Mouse (Mus musculus): ENCODE results near the gene Zfp987. TPM values are rescaled to one million over a fixed set of nuclear protein-coding genes. Genes with fewer than 3 reads are reported as not detected.
A peak's percentile ranks its signal among the peaks of the same experiment; 100 is the strongest.
"Not testable (repeated sequence)": the region's sequence is repeated elsewhere in the genome, so short reads cannot be mapped to it uniquely, and the experiment has no call there.

The Zfp987 gene
- not detected in 2 replicates for polyA plus RNA-seq (2012; ENCODE audit: insufficient read depth, insufficient read length, missing spikeins)

DNA sequence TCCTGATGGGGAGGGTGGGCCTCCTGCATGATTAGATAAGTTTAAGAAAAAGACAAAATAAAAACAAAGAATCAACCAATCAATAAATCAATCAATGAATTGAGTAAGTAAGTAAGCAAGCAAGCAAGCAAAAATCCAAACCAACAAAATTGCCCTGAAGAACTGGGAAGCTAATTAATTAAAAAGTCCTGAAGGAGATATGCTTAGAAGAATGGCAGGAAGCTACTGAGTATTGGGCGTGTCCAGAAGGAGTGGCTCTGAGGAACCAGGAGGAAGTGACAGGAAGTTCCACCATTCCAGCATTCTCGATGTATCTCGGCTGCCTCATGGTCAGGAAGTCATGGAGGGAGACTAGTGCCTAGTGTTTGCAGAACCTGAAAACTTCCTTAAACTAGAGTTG is at the start of gene Zfp987:
Gene Zfp987 (plus strand): TSS at position 301 of the 400 bp plus-strand sequence.
- H3K4me1 ChIP-seq (ENCODE audit: control insufficient read depth, insufficient read depth, insufficient read length, low read length); H3K27ac ChIP-seq (replicated peaks; ENCODE audit: low read depth, low read length): not testable (repeated sequence)

DNA sequence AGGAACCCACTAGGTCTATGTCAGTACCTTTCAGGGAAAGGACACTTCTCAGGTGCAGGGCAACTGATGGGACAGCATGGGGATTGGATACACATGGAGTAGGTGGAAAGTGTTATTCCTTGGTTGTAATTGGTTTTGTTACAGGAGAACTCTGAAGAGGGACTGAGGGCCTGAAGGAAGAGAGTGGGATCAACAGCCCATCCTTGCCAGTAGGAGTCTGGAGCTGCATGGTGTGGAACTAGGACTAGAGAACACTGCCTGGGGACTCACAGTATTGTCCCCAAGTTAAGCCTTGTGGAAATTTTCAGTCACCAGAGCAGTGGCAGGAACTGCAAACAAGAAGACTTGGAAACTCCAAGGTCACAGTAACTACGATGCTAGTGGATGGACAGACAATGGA is 44.6 kb upstream of the Zfp987 start:
- not testable (repeated sequence) for H3K4me1 ChIP-seq (ENCODE audit: control insufficient read depth, insufficient read depth, insufficient read length, low read length); H3K4me3 ChIP-seq (ENCODE audit: insufficient read depth, low read depth, low read length); H3K27ac ChIP-seq (replicated peaks; ENCODE audit: low read depth, low read length)

More for the DNA sequence above, at the start of gene Zfp987:
- not testable (repeated sequence) for H3K4me3 ChIP-seq (ENCODE audit: insufficient read depth, low read depth, low read length)

DNA sequence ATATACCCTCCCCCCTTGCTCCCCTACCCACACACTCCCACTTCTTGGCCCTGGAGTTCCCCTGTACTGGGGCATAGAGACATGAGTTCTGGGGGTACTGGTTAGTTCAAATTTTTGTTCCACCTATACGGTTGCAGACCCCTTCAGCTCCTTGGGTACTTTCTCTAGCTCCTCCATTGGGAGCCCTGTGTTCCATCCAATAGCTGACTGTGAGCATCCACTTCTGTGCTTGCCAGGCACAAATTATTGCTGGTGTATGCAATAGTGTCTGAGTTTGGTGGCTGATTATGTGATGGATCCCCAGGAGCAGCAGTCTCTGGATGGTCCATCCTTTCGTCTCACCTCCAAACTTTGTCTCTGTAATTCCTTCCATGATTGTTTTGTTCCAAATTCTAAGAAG is 43.7 kb upstream of the Zfp987 start:
- not testable (repeated sequence) for H3K4me3 ChIP-seq (ENCODE audit: insufficient read depth, low read depth, low read length); H3K27ac ChIP-seq (replicated peaks; ENCODE audit: low read depth, low read length); H3K4me1 ChIP-seq (ENCODE audit: control insufficient read depth, insufficient read depth, insufficient read length, low read length)

DNA sequence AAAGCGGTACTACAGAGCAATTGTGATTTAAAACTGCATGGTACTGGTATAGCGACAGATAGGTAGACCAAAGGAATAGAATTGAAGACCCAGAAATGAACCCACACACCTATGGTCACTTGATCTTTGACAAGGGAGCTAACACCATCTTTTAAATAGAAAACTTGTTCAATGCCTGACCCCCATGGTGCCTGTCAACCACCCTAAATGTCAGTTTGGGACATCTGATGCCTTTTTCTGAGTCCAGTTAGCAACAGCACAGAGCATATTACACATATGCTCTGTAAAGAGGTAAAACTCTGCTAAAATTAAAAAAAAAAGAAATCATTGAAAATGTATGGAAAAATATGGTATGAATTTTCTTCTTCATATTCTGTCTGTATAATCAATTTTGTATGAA is 41.8 kb upstream of the Zfp987 start:
- no peak overlapping the region for H3K4me3 ChIP-seq (ENCODE audit: insufficient read depth, low read depth, low read length)
- H3K27ac ChIP-seq (replicated peaks; ENCODE audit: low read depth, low read length) = no peak overlapping the region

DNA sequence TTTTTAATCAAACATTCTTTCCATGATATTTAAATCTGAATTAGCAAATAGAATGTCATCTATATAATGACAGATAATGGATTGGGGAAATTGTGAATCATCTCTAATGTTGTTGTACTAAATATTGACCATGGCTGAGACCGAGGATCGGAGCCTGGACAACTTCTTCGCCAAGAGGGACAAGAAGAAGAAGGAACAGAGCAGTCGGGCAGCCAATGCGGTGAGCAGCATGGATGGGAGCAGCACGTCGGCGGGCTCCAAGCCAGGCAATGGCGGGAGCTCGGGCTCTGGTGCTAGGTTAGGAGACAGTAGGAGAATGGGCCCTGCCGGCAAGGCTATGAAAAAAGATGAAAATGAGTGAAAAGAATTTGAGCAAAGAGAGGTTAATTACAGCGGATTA is 38.5 kb upstream of the Zfp987 start:
- not testable (repeated sequence) for H3K4me3 ChIP-seq (ENCODE audit: insufficient read depth, low read depth, low read length); H3K27ac ChIP-seq (replicated peaks; ENCODE audit: low read depth, low read length); H3K4me1 ChIP-seq (ENCODE audit: control insufficient read depth, insufficient read depth, insufficient read length, low read length)

More for the DNA sequence above, 41.8 kb upstream of the Zfp987 start:
- H3K4me1 ChIP-seq (ENCODE audit: control insufficient read depth, insufficient read depth, insufficient read length, low read length) = no peaks in the 10 kb centered on the region

DNA sequence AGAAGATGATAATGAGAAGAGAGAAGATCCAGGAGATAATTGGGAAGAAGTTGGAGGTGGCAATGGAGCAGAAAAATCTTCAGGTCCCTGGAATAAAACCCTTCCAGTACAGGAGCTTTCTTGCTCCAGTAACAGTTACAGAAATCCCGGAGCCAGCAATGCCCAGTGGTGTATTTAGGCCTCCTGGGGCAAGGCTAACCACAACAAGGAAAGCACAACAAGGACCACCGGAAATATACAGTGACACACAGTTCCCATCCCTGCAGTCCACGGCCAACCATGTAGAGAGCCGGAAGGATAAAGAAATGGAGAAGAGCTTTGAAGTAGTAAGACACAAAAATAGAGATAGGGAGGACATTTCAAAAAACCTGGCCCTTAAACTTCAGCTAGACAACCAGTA is 38.0 kb upstream of the Zfp987 start:
- H3K4me1 ChIP-seq (ENCODE audit: control insufficient read depth, insufficient read depth, insufficient read length, low read length); H3K27ac ChIP-seq (replicated peaks; ENCODE audit: low read depth, low read length); H3K4me3 ChIP-seq (ENCODE audit: insufficient read depth, low read depth, low read length): not testable (repeated sequence)

DNA sequence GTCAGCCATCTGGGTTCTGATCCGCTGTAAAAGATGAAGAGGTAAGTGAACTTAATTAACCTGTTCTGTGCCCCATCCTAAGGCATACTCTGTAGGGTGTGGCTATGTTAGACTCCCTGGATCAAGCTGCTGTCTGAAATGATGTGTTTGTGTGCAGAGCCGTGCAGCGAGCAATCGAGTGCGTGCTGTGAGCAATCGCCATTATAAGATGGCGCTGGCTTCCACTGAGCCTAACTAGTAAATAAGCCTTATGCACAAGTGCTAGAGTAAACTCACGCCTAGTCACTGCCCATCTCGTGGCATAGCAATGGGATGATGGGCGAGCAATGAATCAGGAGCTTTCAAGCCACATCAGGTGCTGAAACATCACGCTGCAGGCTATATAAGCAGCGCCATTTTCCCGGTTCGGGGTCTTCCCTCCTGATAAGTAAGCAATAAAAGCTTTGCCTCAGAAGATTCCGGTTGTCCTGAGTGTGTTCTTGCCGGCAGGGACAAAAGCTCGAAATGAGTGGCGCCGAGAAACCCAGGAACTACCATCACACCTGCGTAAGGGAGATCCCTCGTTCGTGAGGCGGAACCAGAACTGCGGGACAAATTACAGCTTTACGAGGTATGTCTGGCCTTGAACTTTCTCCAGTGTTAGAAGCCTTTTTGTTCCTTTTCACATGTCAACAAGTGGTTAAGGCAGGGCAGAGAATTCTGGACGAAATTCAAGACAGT is 37.0 kb upstream of the Zfp987 start:
- H3K4me1 ChIP-seq (ENCODE audit: control insufficient read depth, insufficient read depth, insufficient read length, low read length); H3K4me3 ChIP-seq (ENCODE audit: insufficient read depth, low read depth, low read length); H3K27ac ChIP-seq (replicated peaks; ENCODE audit: low read depth, low read length): not testable (repeated sequence)

DNA sequence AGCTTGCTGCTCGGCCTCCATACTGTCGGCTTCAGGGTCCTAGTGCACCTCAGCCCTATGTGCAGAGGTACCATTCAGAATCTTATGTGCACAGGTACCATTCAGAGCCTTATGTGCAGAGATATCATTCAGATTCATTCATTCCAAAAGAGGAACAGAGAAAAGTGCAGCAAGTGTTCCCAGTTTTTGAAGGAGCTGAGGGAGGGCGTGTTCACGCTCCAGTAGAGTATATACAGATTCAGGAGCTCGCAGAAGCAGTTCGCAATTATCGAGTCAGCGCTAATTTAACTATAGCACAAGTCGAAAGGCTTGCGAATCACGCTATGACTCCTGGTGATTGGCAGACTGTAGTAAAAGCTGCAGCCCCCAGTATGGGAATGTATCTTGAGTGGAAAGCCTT is 36.0 kb upstream of the Zfp987 start:
- not testable (repeated sequence) for H3K4me1 ChIP-seq (ENCODE audit: control insufficient read depth, insufficient read depth, insufficient read length, low read length); H3K4me3 ChIP-seq (ENCODE audit: insufficient read depth, low read depth, low read length)

DNA sequence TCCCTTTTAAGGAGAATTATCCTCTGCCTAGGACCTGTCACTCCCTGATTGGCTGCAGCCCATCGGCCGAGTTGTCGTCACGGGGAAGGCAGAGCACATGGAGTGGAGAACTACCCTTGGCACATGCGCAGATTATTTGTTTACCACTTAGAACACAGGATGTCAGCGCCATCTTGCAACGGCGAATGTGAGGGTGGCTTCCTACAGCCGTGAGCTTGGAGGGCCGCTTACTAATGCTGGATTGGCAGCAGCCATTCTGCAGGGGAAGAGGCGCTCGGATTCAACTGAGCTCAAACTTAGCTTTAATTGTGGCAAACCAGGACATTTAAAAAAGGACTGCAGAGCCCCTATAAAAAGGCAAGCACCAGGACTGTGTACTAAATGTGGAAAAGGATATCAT is 35.1 kb upstream of the Zfp987 start:
- H3K4me1 ChIP-seq (ENCODE audit: control insufficient read depth, insufficient read depth, insufficient read length, low read length); H3K27ac ChIP-seq (replicated peaks; ENCODE audit: low read depth, low read length); H3K4me3 ChIP-seq (ENCODE audit: insufficient read depth, low read depth, low read length): not testable (repeated sequence)

More for the DNA sequence above, 36.0 kb upstream of the Zfp987 start:
- not testable (repeated sequence) for H3K27ac ChIP-seq (replicated peaks; ENCODE audit: low read depth, low read length)

DNA sequence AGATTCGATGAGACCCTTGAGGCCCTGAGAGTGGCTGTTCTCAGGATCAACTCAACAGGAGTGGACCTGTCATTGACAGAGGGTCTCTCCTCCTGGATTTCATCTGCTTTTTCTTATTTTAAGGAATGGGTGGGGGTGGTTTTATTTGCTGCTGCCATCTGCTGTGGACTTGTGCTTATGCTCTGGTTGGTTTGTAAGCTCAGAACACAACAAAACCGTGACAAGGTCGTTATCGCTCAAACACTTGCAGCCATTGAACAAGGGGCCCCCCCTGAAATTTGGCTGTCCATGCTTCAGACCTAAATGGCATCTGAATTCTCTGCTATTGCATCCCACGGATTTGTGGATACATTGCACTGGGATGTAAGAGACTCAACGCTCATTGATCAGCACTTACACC is 34.1 kb upstream of the Zfp987 start:
- H3K27ac ChIP-seq (replicated peaks; ENCODE audit: low read depth, low read length); H3K4me1 ChIP-seq (ENCODE audit: control insufficient read depth, insufficient read depth, insufficient read length, low read length); H3K4me3 ChIP-seq (ENCODE audit: insufficient read depth, low read depth, low read length): not testable (repeated sequence)

DNA sequence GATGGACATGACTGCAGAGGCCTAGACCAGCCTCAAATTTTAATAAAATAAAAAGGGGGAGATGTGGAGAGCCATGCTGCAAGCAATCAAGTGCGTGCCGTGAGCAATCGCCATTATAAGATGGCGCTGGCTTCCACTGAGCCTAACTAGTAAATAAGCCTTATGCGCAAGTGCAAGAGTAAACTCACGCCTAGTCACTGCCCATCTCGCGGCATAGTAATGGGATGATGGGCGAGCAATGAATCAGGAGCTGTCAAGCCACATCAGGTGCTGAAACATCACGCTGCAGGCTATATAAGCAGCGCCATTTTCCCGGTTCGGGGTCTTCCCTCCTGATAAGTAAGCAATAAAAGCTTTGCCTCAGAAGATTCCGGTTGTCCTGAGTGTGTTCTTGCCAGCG is 33.5 kb upstream of the Zfp987 start:
- H3K4me3 ChIP-seq (ENCODE audit: insufficient read depth, low read depth, low read length); H3K4me1 ChIP-seq (ENCODE audit: control insufficient read depth, insufficient read depth, insufficient read length, low read length); H3K27ac ChIP-seq (replicated peaks; ENCODE audit: low read depth, low read length): not testable (repeated sequence)

DNA sequence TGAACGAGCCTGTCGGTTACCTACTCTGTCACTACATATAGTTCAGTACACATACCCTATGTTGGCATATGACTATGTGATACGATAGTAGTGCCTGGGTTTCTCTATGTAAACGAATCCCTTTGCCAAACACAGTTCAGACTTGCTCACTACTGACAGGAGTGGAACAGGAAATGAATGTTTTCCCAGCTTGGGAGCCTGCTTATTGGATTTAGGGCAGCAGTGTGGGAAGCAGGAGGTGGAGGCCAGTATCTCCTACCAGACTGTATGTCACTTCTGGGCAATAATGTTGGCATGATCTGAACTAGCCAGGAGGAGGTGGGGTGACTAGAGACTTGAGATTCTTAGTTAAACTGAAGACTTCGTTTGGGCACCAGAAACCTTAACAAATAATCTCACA is 32.3 kb upstream of the Zfp987 start:
- not testable (repeated sequence) for H3K4me3 ChIP-seq (ENCODE audit: insufficient read depth, low read depth, low read length); H3K4me1 ChIP-seq (ENCODE audit: control insufficient read depth, insufficient read depth, insufficient read length, low read length); H3K27ac ChIP-seq (replicated peaks; ENCODE audit: low read depth, low read length)

DNA sequence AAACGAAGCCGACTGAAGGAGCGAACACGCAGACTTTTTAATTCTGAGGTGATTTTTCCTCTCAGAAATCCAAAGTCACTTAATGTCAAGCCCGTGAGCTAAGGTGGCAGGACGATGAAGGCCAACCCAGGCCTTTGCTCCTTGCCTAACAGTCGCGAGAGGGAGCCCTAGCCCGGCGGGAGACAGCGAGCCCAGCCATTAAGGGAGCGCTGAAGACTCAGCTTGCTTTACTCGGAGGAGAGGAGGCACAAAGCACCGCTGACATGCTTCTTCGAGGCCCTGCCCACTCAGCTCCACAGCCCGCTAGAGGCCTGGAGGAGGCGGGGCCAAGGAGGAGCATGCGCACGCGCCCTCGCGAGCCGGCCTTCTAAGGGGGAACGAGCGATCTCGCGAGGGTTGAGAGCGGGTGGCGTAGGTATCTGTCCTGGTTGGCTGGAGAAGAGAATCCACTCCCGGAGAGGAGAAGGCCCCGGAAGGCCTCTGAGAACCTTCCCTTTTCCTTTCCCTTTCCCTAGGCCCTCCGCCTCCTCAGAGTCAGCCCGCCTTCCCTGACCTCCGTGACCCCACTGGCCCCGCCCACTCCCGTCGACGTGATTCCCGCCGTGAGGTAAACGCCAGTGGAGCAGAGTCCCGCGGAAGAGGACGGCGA is 30.0 kb upstream of the Zfp987 start:
- not testable (repeated sequence) for H3K27ac ChIP-seq (replicated peaks; ENCODE audit: low read depth, low read length); H3K4me1 ChIP-seq (ENCODE audit: control insufficient read depth, insufficient read depth, insufficient read length, low read length)
- 0 out of 2 replicates have a peak overlapping the region, but pooled peaks have one; percentile 9 for H3K4me3 ChIP-seq (ENCODE audit: insufficient read depth, low read depth, low read length)

DNA sequence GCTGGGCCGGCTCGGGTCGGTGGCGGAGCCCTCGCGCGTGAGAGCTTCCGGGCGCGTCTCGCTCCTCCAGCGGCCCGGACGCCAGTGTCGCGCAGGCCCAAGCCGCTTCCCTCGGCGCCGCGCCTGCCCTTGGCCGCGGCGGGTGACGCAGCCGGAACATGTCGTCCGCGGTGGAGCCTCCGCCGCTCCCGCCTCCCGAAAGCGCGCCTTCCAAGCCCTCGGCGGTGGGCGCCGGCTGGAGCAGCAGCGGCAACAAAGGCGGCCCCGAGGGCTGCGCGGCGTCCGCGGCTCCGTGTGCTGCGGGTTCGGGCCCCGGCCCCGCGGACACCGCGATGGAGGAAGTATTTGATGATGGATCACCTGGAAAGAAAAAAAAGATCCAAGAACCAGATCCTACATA is 29.5 kb upstream of the Zfp987 start:
- H3K27ac ChIP-seq (replicated peaks; ENCODE audit: low read depth, low read length); H3K4me3 ChIP-seq (ENCODE audit: insufficient read depth, low read depth, low read length); H3K4me1 ChIP-seq (ENCODE audit: control insufficient read depth, insufficient read depth, insufficient read length, low read length): not testable (repeated sequence)

DNA sequence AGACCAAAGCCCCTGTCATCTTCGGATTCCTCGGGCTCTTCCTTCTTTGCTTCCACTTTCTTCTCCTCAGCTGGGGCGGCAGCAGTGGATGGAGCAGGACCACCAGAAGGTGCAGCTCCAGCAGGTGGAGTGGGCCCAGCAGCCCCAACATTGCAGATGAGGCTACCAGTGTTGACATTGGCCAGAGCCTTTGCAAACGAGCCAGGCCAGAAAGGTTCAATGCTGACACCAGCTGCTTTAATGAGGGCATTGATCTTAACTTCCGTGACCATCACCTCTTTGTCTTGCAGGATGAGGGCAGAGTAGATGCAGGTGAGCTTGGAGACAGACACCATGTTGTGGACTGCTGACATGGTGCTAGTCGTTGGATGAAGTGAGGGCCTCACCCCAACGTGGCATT is 23.8 kb upstream of the Zfp987 start:
- not testable (repeated sequence) for H3K4me1 ChIP-seq (ENCODE audit: control insufficient read depth, insufficient read depth, insufficient read length, low read length); H3K4me3 ChIP-seq (ENCODE audit: insufficient read depth, low read depth, low read length); H3K27ac ChIP-seq (replicated peaks; ENCODE audit: low read depth, low read length)

DNA sequence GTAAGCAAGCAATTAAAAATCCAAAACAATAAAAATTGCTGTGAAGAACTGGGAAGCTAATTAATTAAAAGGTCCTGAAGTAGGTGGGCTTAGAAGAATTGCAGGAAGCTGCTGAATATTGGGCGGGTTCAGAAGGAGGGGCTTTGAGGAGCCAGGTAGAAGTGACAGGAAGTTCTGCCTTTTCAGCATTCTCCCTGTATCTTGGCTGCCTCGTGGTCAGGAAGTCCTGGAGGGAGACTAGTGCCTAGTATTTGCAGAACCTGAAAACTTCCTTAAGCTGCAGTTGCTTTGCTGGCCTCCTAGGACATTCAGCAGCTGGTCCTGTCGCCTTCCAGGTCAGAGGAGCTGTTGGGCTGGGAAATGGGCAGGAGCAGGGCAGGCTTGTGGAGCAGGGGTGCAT is 4.3 kb downstream of the Zfp987 start:
- not testable (repeated sequence) for H3K4me1 ChIP-seq (ENCODE audit: control insufficient read depth, insufficient read depth, insufficient read length, low read length); H3K4me3 ChIP-seq (ENCODE audit: insufficient read depth, low read depth, low read length); H3K27ac ChIP-seq (replicated peaks; ENCODE audit: low read depth, low read length)

Measured in brown adipose tissue, adult 24 weeks (tissue).